Mouse (Mus musculus) embryonic stem cell, embryonic (primary cell): ENCODE measurements around the gene Ttll5.

Experiments
- CTCF ChIA-PET, 4 experiments: fragments of 300-600 bp in 2 of 4; fragments of 350-600 bp in 2 of 4; sonication (Branson Sonifier 250); formaldehyde crosslinking; loops; one replicate each; lab custom pipeline; 2022; ENCODE audit warnings: inconsistent platforms in 2 of 4; lab: Charles Lee
- POLR2A ChIA-PET, 4 experiments: fragments of 300-600 bp in 2 of 4; fragments of 350-600 bp in 2 of 4; sonication (Branson Sonifier 250); formaldehyde crosslinking; loops; one replicate each; lab custom pipeline; 2022; ENCODE audit warnings: antibody characterized with exemption in 4 of 4, inconsistent platforms in 1 of 4; lab: Charles Lee

Ttll5 gene

DNA sequence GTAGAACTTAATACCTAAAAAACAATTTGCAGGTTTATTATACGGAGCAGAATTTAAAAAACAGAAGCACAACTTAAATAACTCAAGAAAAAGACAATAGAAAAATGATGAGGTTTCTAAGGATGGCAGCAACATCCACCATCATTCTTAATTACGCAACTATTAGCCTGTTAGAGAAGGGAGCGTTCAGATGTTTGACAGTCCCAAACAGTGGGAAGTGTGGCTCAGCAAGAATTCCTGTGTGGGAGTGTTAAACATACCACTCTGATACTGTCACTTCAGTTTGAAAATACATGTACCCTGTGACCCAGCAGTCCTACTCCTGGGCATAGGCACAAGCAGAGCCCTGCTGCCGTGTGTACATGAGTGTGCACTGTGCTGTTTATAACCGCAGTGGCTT, 112.9 kb downstream of the Ttll5 start:
- ChIA-PET CTCF (interaction anchor here in 1 of 4 experiments (0.7 kb wide), 1 partner anchor 251 kb away, joined by 3 read pairs; no protein-coding TSS in a partner anchor), POLR2A (interaction anchor here in 1 of 4 experiments (0.7 kb wide), 1 partner anchor 54 kb away, joined by 3 read pairs; no protein-coding TSS in a partner anchor)

DNA sequence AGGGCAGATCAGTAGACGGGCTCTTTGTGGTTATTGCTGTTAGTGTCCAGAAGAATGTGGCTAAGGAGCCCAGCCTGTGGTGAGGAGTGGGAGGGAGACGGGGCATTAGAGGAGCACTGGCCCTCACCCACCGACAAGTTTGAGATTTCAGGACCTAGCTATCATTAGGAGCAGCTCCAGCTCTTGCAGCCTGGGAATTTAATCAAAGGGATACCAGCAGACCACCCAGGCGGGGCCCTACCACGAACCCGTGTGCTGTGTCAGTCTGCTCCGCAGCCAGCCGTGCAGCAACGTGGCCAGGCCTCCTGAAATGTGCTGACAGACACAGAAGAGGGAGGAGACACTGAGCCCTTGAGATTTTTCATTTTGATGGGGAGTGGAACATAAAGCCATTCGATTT, 119.0 kb downstream of the Ttll5 start:
- CTCF ChIA-PET: no interaction called here
- POLR2A ChIA-PET: interaction anchor here in 1 of 4 experiments (0.5 kb wide), 1 partner anchor 1480 kb away, joined by 6 read pairs; no protein-coding TSS in a partner anchor

DNA sequence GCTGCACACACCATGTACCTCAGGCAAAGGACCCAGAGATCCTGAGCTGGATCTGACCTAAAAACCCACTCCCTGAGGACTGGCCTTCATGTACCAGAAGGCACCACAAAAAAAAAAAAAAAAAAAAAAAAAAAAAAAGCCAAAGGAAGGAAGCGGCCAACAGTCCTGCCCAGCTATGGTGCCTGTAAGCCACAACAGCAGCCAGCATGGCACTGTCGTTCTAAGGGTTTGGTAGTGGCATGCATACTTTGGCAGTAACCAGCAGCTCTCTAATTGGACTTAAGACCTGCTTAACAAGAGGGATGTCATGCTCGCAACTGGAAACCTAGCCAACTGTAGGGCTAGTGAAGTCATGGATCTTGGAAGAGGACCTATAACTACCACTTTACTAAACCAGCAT, 120.0 kb downstream of the Ttll5 start:
- POLR2A ChIA-PET: interaction anchor here in 1 of 4 experiments (0.7 to 2.0 kb wide), 3 partner anchors 8 to 416 kb away, joined by 3 to 4 read pairs (median 3); no protein-coding TSS in a partner anchor
- CTCF ChIA-PET: no interaction called here

DNA sequence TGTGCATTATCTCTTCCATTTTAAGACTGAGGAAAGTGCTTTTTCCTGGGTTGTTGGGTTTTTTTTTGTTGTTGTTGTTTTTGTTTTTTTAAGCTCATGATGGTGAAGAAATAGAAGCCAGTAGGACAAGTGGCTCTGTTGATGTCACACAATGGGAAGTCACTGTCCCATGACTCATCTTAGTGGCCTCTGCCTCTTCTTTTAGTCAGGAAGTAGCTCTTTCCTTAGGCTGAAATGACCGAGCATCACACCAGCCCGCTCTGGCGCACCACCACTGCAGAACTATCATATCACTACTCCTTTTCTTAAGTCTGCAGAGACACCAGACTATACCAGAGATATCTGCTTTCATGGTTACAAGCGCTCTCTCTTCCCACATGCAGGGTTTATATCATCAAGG, 122.7 kb downstream of the Ttll5 start:
- ChIA-PET POLR2A (interaction anchor here in 1 of 4 experiments (0.6 to 1.4 kb wide), 4 partner anchors 23 to 628 kb away, joined by 3 to 4 read pairs (median 4); no protein-coding TSS in a partner anchor), CTCF (no interaction called here)

DNA sequence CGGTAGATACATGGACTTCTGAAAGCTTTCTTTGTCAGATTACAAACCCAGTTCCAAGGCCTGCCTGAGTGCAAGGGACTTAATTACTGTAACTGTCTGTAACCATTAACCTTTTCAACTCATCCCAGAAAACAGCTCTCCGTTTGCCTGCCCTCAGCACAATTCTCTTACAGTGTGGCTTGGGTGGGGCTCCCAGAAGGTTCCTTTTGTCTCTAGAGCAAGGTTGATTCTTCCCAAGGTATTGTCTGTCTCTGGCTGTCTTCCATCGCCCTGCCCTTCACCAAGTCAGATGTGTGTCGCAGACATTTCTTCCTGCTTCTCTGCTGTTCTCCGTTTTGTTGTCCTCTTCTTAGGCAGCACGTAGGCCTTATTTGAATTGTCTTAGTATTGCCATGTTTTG, 125.2 kb downstream of the Ttll5 start:
- ChIA-PET POLR2A (interaction anchor here in 2 of 4 experiments (0.5 to 1.2 kb wide), 7 partner anchors 16 to 350 kb away, joined by 3 to 6 read pairs (median 3); no protein-coding TSS in a partner anchor), CTCF (interaction anchor here (0.5 to 1.2 kb wide), 6 partner anchors 20 to 431 kb away, joined by 3 to 5 read pairs (median 4); no protein-coding TSS in a partner anchor)

DNA sequence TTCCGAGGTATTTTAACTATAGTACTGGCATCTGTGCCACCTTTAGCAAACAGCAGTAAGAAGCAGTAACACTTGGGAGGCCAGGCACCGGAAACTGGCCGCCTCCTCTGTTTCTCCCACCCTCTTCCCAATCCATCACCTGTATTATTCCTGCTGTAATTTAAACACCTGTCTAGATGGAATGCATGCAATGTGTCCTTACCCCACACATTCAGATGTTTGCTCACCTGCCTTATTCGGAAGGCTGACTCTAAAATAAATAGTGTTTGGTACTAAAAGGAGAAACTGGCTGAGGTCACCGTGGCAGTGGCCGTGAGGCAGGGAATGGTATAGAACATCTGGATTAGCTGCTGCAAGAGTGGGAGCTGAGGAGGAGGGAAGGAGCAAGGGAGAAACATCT, 125.9 kb downstream of the Ttll5 start:
- POLR2A ChIA-PET: no interaction called here
- CTCF ChIA-PET: no interaction called here

DNA sequence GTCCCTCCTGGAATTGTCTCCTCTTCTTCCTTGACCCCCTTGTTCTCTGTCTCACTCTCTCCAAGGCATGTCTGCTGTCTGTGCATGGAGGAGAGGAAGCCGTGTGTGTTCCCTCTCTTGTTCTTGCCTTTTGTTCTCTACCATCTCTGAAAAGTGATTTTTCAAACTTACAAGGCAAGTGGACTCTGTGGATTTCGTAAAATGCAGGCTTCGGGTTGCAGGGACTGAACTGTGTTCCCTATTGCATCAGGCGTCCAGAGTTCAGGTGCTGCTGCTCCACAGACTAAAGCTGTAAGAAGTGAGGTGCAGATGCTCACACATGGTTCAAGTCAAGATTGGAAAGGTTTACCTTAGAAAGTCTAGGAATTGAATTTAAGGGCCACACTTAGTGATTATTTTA, 126.6 kb downstream of the Ttll5 start:
- ChIA-PET POLR2A (interaction anchor here in 1 of 4 experiments (1.4 kb wide), 1 partner anchor 132 kb away, joined by 3 read pairs; the partner anchor contains the start of gene Ift43), CTCF (interaction anchor here in 2 of 4 experiments (0.8 to 1.9 kb wide), 3 partner anchors 11 to 128 kb away, joined by 3 to 6 read pairs (median 5); partner anchors contain the start of gene Tgfb3 (in 1 of the 2))

DNA sequence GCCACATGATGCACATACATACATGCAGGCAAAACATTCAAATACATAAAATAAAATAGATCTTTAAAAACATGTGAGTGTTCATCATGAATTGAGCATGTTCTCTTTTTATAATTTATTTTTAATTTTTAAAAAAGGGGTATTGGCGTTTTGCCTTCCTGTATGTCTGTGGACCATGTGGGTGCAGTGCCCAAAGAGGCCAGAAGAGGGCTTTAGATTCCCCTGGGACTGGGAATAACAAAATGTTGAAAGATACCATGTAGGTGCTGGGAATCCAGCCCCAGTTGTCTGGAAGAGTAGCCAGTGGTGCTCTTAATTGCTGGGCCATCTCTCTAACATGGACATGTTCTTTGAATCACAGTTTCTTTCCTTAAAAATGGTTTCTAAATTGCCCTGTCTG, 127.4 kb downstream of the Ttll5 start:
- ChIA-PET CTCF (interaction anchor here in 3 of 4 experiments (0.8 to 1.9 kb wide), 10 partner anchors 11 to 289 kb away, joined by 3 to 10 read pairs (median 4); partner anchors contain the start of genes Erg28 (in 1 of the 3), Tgfb3 (in 1 of the 3) and Ttll5 (in 1 of the 3)), POLR2A (interaction anchor here in 1 of 4 experiments (0.8 to 1.4 kb wide), 4 partner anchors 11 to 131 kb away, joined by 3 to 4 read pairs (median 3); partner anchors contain the start of gene Ift43)

DNA sequence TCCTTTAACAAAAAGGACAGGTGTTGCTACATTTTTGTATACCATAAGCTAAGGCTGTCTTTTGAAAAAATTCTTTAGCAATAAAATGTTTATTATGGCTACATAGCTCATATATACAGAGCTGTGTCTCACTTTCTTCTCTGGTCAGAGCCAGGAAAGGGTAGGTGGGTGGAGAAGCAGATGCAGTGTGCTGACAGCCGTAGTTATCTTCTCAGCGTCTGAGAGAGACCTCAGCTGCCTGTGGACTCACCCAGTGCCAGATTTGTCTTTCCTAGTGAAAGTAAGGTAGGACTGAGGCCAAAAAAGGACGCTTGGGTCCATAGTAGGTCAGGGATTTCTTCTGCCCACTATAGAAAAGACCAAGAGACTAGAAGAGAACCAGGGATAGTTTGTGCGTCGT, 127.9 kb downstream of the Ttll5 start:
- CTCF ChIA-PET: interaction anchor here in 3 of 4 experiments (0.8 to 3.0 kb wide), 11 partner anchors 12 to 290 kb away, joined by 3 to 11 read pairs (median 4); partner anchors contain the start of genes Erg28 (in 1 of the 3), Tgfb3 (in 1 of the 3) and Ttll5 (in 1 of the 3)
- POLR2A ChIA-PET: interaction anchor here in 2 of 4 experiments (0.7 to 1.4 kb wide), 5 partner anchors 9 to 130 kb away, joined by 3 to 4 read pairs (median 3); partner anchors contain the start of gene Ift43 (in 1 of the 2)

DNA sequence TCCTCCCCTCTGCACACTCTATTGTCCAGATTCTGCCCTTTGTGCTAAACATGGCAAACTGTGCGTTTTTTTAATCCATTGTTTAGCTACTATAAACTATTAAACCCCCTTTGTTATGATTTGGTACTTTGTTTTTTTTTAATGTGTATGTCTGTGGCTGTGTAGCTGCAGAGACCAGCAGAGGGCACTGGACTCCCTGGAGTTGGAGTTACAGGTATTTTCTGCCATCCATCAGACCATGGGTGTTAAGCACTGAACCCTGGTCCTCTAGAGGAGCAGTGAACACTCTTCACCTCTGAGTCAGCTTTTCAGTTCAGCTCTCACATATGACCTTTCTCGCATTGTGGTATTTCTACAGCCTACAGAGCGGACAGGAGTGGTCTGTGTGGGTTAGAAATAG, 129.7 kb downstream of the Ttll5 start:
- ChIA-PET POLR2A (interaction anchor here in 1 of 4 experiments (0.6 to 1.2 kb wide), 3 partner anchors 19 to 150 kb away, joined by 3 read pairs; no protein-coding TSS in a partner anchor), CTCF (interaction anchor here (0.6 to 3.0 kb wide), 9 partner anchors 8 to 664 kb away, joined by 3 to 21 read pairs (median 5); partner anchors contain the start of gene Tgfb3 (in 1 of the 4))

DNA sequence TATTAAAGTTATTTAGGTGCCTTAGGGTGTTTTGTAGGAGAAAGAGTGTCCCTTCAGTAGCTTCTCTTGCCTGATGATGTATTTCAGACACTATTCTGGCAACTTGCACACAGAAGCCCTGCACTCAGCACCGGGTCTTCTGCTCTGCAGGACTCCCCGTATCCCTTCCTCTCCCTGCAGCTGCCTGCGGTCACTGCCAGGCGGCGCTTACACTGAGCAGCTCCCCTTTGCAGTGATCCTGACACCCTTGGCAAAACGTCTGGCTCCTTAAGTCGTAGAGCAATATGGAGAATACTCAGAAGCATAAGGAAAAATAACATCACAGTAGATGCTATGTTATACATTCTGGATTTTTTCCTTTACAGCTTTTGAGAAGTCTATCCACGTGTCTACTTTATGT, 130.6 kb downstream of the Ttll5 start:
- CTCF ChIA-PET: interaction anchor here in 2 of 4 experiments (0.6 to 3.0 kb wide), 4 partner anchors 8 to 194 kb away, joined by 3 to 11 read pairs (median 4); no protein-coding TSS in a partner anchor
- POLR2A ChIA-PET: interaction anchor here in 1 of 4 experiments (2.4 kb wide), 1 partner anchor 15 kb away, joined by 9 read pairs; no protein-coding TSS in a partner anchor

DNA sequence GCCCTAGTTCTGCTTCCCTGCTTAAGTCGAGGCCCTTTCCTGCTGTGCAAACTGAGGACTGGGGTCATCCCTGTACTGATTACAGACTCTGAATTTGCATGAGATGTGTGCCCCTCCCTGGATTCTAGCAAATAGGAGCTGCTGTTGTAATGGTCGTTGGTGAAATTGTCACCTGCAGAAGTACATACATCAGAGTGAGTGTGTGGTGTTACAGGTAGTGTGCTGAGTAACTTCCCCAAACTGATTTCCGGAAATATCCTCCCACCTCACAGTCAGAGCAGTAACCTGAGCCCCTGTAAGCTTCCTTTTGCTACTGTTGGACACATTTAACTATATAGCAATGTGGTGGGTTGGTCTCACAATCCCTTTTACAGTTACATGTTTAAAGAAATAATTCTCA, 131.2 kb downstream of the Ttll5 start:
- POLR2A ChIA-PET: interaction anchor here in 1 of 4 experiments (0.9 to 2.4 kb wide), 3 partner anchors 14 to 144 kb away, joined by 3 to 9 read pairs (median 5); no protein-coding TSS in a partner anchor
- CTCF ChIA-PET: interaction anchor here in 2 of 4 experiments (0.6 to 0.7 kb wide), 3 partner anchors 14 to 193 kb away, joined by 3 read pairs; no protein-coding TSS in a partner anchor

DNA sequence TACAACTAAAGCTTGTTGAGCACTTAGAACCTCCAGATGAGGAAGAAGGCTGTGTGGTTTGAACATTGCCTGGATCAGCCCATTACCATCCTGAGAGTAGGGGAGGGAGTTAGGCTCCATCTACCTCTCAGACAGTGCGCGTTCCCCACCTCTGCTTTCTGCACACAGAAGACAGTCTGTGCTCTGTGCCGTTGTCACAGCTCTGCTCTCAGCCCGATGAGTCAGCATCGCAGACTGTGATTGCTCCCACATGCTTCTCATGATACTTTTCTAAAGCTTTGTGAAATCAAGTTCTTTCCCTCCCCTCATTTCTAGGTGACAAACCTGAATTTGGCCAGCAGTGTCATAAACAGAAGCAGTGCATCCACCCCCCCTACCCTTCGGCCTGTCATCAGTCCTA, 131.8 kb downstream of the Ttll5 start:
- ChIA-PET POLR2A (interaction anchor here in 1 of 4 experiments (0.9 to 2.4 kb wide), 3 partner anchors 14 to 144 kb away, joined by 3 to 9 read pairs (median 5); no protein-coding TSS in a partner anchor), CTCF (interaction anchor here in 1 of 4 experiments (0.7 kb wide), 1 partner anchor 69 kb away, joined by 3 read pairs; no protein-coding TSS in a partner anchor)

DNA sequence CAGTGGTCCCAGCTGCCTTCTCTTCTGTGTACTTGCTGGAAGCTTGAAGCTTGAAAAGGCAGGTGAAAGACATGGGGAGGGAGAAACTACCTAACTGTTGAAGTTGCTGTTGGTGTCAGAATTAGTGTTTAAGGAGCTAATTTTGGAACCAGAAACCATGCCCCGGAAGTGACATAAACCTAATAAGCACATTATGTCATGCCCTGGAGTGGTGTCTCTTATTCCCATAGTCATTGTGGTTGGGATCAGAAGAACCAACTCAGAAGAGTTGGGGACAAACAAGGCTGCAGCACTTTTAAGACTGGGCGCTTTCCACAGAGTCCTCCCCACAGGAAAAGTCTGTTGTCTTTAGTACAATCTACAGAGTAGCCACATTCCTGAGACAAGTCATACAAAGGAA, 134.0 kb downstream of the Ttll5 start:
- ChIA-PET POLR2A (interaction anchor here in 2 of 4 experiments (0.5 to 4.0 kb wide), 5 partner anchors 11 to 623 kb away, joined by 3 to 19 read pairs (median 3); partner anchors contain the start of gene Tgfb3 (in 1 of the 2)), CTCF (interaction anchor here in 1 of 4 experiments (0.7 kb wide), 1 partner anchor 121 kb away, joined by 3 read pairs; no protein-coding TSS in a partner anchor)

DNA sequence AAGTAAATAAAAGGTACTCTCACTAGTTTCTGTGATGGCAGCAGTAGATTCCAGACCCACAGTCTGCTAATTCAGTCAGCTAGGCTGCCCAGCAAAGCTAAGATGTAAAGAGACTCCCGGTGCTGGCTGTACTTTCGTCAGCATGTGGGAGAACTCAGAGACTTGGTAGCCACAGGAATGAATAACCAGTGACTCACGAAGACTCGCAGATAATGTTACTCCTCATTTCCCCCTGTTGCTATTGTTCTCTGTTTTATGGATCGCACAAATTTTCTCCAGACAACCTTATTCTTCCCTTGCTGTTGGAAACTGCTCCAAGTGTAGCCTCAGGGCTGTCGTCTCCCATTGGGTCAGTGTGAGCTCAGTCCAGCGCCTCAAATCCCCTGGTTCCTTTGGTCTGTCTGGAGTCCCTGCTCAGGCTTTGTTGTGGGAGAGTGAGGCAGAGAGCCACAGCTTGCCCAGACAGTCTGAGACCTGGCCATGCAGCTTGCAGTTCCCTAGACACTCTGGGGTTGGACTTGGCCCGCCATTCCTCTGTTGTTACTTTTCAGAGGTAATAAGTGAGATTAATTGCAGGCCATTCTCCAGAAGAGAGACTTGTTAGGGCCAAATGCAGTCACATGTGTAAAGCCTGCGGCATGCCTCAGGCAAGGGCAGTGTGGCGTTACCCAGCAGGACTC, 135.5 kb downstream of the Ttll5 start:
- ChIA-PET CTCF (no interaction called here), POLR2A (interaction anchor here in 3 of 4 experiments (0.7 to 4.0 kb wide), 5 partner anchors 10 to 303 kb away, joined by 3 to 19 read pairs (median 3); no protein-coding TSS in a partner anchor)

DNA sequence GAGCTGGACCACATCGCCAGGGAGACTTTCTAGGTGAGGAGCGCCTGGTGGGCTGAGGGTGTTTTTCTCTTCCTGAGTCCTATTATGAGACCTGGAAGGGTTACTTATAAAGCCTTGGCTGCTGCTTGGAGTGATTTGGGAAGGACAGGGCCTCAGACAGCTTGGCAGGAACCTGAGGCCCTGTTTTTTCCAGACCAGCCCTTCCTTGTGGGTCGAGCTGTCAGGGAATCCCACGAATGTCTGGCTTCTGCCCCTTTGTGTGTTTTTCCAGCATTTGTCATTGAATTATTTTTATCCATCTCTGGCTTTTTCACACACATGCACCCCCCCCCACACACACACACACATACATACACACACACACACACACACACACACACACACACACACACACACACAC, 136.2 kb downstream of the Ttll5 start:
- CTCF ChIA-PET: interaction anchor here in 1 of 4 experiments (0.7 kb wide), 1 partner anchor 27 kb away, joined by 3 read pairs; no protein-coding TSS in a partner anchor
- POLR2A ChIA-PET: interaction anchor here in 3 of 4 experiments (0.7 to 4.0 kb wide), 5 partner anchors 9 to 302 kb away, joined by 3 to 19 read pairs (median 3); no protein-coding TSS in a partner anchor

DNA sequence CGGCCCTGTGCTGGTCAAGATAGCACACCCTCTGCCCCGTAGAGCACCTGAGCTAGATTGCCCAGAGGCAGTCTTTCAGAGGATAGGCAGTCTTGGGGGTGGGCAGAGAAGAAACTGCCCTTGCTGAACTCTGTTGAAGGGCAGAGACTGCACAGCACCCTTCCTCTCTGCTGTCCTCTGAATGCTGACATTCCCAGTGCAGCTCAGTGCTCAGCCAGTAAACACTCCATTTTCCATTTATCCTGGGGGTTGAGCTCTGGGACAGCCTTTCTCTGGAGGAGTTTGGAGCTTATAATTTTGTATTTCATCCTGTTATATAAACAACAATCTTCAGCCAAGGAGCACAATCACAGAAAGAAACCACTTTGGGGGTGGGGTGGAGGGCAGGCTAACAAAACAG, 138.7 kb downstream of the Ttll5 start:
- POLR2A ChIA-PET: interaction anchor here in 2 of 4 experiments (0.6 to 1.2 kb wide), 4 partner anchors 11 to 953 kb away, joined by 3 to 4 read pairs (median 3); no protein-coding TSS in a partner anchor
- CTCF ChIA-PET: interaction anchor here in 2 of 4 experiments (1.0 to 1.7 kb wide), 2 partner anchors 9 kb away, joined by 5 read pairs; no protein-coding TSS in a partner anchor

DNA sequence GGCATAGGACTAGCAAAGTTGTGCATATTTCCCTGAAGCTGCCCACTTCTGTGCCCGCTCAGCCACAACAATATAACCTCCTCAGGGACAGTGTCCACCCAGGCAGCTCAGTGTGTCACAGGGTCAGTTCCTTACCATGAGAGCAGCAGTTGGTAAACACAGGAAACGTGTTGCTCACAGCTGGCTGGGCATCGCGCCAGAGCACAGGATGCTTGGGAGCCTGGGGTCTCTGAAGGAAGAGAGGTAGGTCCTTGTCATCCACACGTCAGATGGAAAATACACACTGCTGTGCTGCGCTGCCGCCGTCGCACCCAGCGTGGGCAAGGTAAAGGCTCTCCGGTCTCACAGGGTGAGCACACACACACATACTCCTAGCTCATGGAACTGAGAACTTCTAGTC, 139.2 kb downstream of the Ttll5 start:
- CTCF ChIA-PET: interaction anchor here in 1 of 4 experiments (1.7 kb wide), 1 partner anchor 9 kb away, joined by 5 read pairs; no protein-coding TSS in a partner anchor
- POLR2A ChIA-PET: interaction anchor here in 2 of 4 experiments (0.9 to 1.2 kb wide), 2 partner anchors 11 to 91 kb away, joined by 3 read pairs; no protein-coding TSS in a partner anchor
